Mouse (Mus musculus): ENCODE data around the gene Galnt17.

DNA sequence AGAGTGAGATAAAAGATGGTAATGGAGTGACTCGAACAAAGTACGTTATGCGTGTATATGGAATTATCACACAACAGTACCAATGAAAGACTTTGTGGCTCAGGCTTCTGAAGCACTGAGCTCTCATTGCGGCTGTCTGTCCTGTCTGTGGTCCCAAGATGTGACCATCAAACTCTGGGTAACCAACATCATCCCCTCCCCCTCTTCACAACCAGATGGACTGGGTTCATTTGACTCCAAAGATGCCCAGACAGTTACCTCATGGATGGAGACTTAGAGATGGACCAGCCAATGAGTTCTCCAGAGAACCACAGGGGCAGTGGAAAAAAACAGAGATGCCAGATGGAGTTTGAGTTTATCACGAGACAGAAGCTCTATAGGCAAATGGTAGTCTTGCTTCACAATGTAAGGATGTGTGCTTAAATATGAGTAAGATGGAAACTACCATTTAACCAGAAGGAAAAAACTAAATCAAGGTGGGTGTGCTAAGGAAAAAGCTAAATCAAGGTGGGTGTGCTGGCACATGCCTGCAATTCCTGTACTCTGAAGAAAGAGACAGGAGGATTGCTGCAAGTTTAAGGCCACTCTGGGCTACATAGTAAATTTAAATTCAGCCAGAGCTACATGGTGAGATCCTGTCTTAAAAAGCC, 190.8 kb downstream of the Galnt17 start:
- no peak for TF ChIP-seq CTCF (IDR thresholded peaks at IDR 0.05)
- no peak for TF ChIP-seq EP300 (IDR thresholded peaks at IDR 0.05)
